Mouse (Mus musculus) spleen, adult 2 months (tissue): ENCODE results near the gene Wnt7b.

ENCODE experiments used
- CTCF ChIP-seq: fragments of 200-500 bp; IDR thresholded peaks from 2 replicates; pipeline ENCODE4 v1.5.1; 2011; ENCODE audit warnings: mild to moderate bottlenecking, inconsistent platforms; ENCODE audit not compliant: insufficient read depth, insufficient read length, insufficient replicate concordance; ENCODE audit errors: extremely low read depth
- POLR2A ChIP-seq: fragments of 200-500 bp; IDR thresholded peaks from 2 replicates; pipeline ENCODE4 v1.6.1; 2011; ENCODE audit warnings: low read depth, low read length, inconsistent platforms

GRCm38 (mm10) chr15:85583024-85583423, 751 bp upstream of the Wnt7b start:
- TF ChIP-seq CTCF (peak; percentile 58; the same call in 1 of the 2 replicates), POLR2A (no peak)
